Mouse (Mus musculus): ENCODE results near the gene Hoxa10.

Hoxa10 gene

DNA sequence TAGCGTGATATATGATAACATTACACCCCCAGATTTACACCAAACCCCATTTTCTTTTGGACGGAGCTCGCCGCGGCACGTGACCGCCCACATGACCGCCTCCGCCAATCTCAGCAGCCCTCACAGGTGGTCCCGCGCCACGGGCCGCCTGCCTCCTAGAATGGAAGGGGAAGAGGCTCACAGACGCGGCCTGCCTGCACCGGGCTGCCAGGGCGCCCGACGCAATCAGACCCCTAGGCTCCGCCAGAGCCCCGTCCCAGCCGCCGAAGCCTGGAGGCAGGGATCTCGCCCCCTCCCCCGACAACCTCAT is 23.2 kb downstream of the Hoxa10 start:
- DNase-seq, result peak; percentile 95 to 97

DNA sequence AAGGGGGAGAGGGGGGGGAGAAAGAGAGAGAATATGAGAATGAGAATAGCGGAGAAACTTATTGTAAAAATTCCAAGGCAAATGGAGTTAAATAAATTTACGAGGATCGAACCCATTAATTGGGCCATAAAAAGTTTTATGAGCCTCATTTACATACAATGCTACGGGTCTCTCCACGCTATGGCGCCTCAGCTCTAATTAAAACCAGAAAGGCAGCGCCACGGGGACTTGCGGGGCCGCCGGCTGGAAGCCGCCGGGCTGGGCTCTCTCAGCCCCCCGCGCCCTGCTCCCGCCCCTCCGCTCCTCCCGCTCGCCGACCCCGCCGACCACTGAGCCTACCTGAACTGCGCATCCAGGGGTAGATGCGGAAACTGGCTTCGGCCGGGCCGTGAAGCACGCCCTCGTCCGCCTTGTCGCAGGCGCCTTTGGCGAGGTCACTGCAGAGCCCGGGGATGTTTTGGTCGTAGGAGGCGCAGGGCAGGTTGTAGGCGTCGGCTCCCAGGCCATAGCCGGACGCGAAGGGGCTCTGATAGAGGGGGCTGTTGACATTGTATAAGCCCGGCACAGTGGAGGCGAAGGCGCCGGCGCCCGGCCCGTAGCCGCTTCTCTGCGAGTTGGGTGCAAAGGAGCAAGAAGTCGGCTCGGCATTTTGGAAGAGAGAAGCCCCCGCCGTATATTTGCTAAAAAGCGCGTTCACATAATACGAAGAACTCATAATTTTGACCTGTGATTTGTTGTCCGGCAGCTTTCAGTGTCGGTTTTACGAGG is 23.8 kb downstream of the Hoxa10 start:
- DNase-seq, result peak; percentile 71 to 81

- DNase-seq, result peak; percentile 66 to 77
Measured at GRCm38 (mm10) chr6:52215771-52216535, 24.7 kb downstream of the Hoxa10 start.

GRCm38 (mm10) chr6:52215070-52215469 is 25.6 kb downstream of the Hoxa10 start:
- DNase-seq, result peak; percentile 30 to 32

GRCm38 (mm10) chr6:52214271-52214670 is 26.4 kb downstream of the Hoxa10 start:
- peak; percentile 42 to 60 for DNase-seq

DNA sequence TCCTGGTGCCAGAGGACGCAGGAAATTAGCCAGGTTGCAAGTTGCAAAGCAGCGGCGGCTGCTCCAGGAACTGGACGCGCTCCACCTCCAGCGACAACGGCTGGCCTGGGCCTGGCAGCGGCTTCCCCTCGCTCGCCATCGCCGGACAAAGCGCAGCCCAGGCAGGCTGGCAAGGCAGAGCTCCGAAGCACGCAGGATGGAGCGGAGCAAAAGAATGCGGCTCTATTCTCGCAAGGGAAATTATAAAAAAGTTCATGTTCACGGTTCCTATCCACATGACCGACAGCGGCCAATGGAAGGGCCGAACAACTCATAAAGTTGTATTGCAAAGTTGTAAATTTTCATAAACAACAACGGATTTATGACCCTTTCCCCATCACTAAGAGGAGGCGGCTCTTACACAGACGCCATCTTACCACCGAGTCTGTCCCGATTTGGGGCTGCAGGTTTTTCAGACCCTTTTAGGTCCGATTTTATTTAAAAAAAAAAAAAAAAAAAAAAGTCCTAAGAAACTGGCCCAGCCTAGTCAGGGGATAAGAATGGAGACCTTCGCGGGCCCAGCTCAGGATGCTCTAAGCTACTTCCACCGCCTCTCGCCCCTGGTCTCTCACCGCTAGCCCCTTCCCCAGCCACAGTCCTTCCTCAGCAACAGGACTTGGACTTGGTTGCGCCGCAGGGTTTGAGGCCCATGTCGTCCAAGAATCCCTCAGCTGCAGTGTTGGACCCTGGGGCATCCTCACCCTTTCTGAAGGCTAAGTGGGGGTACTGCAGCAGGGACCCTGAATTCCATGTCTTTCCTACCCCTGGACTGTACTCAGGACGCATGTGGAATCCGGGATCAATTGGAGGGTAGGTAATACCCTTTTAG is 27.3 kb downstream of the Hoxa10 start, which contains the start of the genes Hoxa3 and Gm28308:
TSS of gene Hoxa3 (minus strand) at position 218 of the 868 bp plus-strand sequence.
TSS of gene Gm28308 (minus strand) at position 221 of the 868 bp plus-strand sequence.
- DNase-seq, result peak; percentile 83 to 89

GRCm38 (mm10) chr6:52212556-52213118 is 28.0 kb downstream of the Hoxa10 start:
- DNase-seq, result peak; percentile 71 to 79

DNA sequence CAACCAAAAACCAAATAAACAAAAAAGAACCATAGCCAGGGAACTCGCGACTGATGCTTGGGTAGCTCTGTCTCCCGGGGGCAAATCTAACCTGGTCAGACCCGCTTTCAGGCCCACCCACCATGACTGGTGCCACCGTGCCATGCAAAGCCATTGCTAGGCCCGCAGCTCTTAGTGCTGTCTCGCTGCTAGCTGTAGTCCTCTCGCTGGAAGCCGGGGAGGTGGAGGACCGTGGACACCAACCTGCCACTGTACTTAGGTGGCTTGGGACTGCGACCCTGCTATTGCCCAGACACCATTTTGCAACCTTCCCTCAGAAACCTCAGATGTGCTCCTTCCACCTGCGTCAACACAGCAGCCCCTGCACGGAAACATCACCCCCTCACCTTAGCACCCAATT is 28.7 kb downstream of the Hoxa10 start:
- DNase-seq, result peak; percentile 53 to 73

- peak; percentile 92 to 94 for DNase-seq
Measured at GRCm38 (mm10) chr6:52211170-52211935, 29.3 kb downstream of the Hoxa10 start.

GRCm38 (mm10) chr6:52209685-52210046 is 31.0 kb downstream of the Hoxa10 start:
- DNase-seq, result peak in 1 of 2 experiments; percentile 43

DNA sequence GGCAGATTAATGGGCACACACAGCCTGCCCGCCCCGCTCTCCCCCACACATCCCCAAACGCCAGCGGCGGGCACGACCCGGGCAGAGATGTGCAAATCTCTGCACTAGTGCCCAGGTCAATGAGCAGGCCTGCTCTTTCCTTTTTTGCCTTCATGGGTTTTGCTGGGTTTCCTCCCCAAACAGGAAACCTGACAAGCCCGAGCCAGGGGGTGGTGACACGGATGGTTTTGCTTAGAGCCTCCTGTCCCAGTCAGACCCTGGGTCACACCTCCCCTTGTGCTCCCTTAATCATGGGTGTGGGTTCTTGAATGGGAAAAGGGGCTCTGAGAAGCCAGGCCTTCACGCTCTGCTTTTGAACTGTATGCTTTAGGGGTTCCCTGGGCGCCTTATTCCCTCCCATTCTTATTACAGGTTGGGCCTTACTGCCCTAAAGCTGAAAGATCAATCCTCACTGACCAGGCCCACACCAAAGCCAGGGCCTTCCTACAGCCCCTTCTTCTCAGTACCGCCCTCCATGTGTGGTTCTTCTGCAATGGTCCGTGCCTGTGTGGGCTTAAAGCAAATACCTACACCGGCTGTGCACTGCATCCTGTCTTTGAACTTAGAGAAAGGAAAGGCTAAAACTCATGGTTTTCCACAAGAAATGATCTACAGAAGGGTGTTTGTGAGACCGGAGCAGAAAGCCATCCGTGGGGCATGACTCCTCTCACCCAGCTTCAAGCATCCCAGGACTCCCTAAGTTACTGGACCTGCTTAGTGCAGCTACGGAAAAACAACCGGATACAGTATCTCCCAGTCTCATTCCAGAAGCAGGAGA is 31.6 kb downstream of the Hoxa10 start:
- DNase-seq, result peak; percentile 32 to 59

DNA sequence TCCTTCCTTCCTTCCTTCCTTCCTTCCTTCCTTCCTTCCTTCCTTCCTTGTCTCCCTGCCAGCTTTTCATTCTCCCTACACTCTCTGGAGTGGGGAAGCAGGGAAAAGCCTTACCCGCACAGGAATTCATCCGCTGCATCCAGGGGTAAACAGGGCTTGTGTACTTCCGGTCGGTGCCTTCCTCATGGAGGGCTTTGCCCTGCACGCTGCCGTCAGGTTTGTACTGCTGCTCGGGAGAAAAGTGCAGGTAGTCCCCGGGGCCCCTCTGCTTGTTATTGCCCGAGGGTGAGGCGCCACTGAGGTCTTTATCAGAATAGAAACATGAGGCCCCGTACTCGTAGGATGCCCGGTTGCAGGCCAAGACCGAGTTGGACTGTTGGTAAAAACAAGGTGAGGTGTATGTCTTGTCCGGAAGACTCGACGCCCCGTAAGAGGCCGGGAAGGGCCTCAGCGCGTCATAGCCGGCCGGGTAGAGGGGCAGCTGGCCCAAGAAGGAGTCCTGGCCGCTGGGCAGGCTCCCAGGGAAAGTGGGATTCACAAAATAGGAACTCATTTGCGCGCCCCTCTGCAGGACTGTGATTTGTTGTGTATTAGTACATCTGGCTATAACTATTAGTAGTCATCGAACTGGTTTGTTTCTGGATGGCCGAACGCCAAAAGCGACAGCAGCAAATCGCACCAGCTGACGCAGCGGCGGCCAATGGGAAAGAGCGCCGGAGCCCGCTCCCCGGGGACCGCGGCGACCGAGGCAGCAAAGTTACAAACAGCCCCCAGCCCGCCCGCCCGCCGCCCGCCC is 32.4 kb downstream of the Hoxa10 start, which contains the start of gene Hoxa6:
TSS of gene Hoxa6 (minus strand) at position 651 of the 796 bp plus-strand sequence.
- peak; percentile 83 to 90 for DNase-seq

GRCm38 (mm10) chr6:52207684-52207976 is 33.0 kb downstream of the Hoxa10 start:
- no peak for DNase-seq

- DNase-seq, result no peak
Measured at GRCm38 (mm10) chr6:52206882-52207683, 33.6 kb downstream of the Hoxa10 start.

DNA sequence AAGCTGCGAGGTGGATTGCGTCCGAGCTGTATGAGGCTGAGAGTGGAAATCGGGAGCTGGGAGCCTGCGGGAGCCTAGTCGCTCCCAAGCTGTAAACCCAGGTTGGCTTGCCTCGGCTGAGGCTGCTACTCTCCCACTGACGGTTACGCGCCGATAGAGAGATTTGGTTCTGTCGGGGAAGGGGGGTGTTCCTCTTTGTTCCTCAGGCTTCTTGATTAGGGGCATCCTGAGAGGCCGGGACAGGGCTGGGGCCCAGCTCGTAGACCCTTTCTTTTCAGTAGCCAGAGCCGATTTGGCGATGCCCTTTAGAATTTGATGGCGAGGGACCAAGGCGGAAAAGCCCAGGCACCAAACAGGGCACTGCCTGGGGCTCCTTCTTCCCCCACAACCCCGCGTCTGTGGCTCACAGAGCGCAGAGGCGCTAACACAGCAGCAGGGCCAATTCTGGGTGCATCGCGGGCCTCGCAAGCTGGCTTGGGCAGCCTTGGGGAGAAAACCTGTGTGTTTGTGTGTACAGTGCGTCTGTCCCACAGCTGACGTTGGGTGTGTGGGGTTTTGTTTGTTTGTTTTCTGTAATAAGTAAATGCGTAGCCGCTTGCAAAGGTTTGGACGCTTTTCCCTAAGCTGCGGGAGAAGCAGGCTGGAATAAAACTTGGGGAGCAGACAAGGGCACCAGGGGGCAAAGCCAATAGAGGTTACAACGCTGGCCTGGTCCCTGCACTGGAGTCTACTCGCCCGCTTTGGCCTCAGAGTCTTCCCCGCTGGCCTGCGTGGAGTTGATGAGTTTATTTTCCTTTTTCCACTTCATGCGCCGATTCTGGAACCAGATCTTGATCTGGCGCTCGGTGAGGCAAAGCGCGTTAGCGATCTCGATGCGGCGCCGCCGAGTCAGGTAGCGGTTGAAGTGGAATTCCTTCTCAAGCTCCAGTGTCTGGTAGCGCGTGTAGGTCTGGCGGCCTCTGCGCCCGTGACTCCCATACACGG is 34.7 kb downstream of the Hoxa10 start:
- peak; percentile 58 to 70 for DNase-seq

DNA sequence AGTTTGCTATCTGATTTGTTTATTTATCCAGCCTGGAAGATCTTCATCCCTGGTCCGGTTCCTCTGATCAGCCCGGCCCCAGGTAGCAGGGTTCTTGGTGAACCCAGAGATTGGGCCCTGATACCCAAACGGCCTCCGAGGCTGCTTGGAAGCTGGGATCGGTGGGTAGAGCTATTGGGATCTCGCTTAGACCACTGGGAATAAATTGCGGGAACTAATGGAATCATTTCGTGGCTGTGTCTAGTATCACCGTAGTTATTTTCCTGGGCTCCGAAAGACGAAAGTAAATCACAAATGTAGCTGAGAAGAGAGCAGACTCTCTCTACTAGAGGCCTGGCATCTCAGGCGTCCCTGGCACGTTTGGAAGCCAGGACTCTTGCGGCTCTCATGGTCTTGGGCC is 35.4 kb downstream of the Hoxa10 start:
- peak; percentile 37 to 57 for DNase-seq

GRCm38 (mm10) chr6:52204050-52204752 is 36.5 kb downstream of the Hoxa10 start, which contains the start of gene Hoxa5:
TSS of gene Hoxa5 (minus strand) at chr6:52204587.
- DNase-seq, result peak; percentile 96 to 97
